Mouse (Mus musculus) E14TG2a.4 (cell line): Measurements from ENCODE around the gene Aoc2.

Source experiments
- CTCF ChIP-seq: conservative IDR thresholded peaks from 2 replicates; pipeline ENCODE4 v1.5.1; 2014; ENCODE audit warnings: low read length
- POU5F1 ChIP-seq: IDR thresholded peaks from 2 replicates; pipeline ENCODE4 v1.6.1; 2014; ENCODE audit warnings: low read length, borderline replicate concordance

GRCm38 (mm10) chr11:101351721-101352111, 26.9 kb downstream of the Aoc2 start:
- TF ChIP-seq CTCF = no peak
- TF ChIP-seq POU5F1 = no peak
